Mouse (Mus musculus): Measurements from ENCODE around the gene Fbxl22.

- TF ChIP-seq TCF12 (IDR thresholded peaks at IDR 0.05; ENCODE audit: insufficient read depth, poor library complexity, severe bottlenecking) (no peak), CEBPB (IDR thresholded peaks at IDR 0.05; ENCODE audit: insufficient read depth, poor library complexity, severe bottlenecking) (no peak)
These were observed 3.4 kb downstream of the Fbxl22 start for GRCm38 (mm10) chr9:66510944-66511343.
